Mouse (Mus musculus) kidney, adult 2 months (tissue): ENCODE measurements at regions not wholly inside any gene's neighbourhood (a gene's known extent, or its start where the extent isn't known, plus 50 kb on each side); places are given as distances from the start of the nearest gene placed in this dataset.

Experiments used
- DNase-seq: peaks from one replicate; pipeline ENCODE4 v3.0.0; 2021
- H3K27ac ChIP-seq: fragments of 200-500 bp; 2 replicates; pipeline ENCODE4 v1.5.1; 2012; ENCODE audit warnings: low read depth, low read length, control low read depth, inconsistent platforms; ENCODE audit not compliant: insufficient read depth
- H3K27me3 ChIP-seq: fragments of 200-500 bp; replicated peaks from 2 replicates; pipeline ENCODE4 v1.6.1; 2012; ENCODE audit warnings: mild to moderate bottlenecking, moderate library complexity, low read length, inconsistent platforms; ENCODE audit not compliant: control insufficient read depth, insufficient read depth
- H3K36me3 ChIP-seq: fragments of 200-500 bp; 2 replicates; pipeline ENCODE4 v1.6.1; 2012; ENCODE audit warnings: mild to moderate bottlenecking, moderate library complexity, low read length, inconsistent platforms; ENCODE audit not compliant: control insufficient read depth, insufficient read depth
- H3K4me1 ChIP-seq: fragments of 200-500 bp; 2 replicates; pipeline ENCODE4 v1.6.1; 2011; ENCODE audit warnings: low read length; ENCODE audit not compliant: control insufficient read depth, insufficient read depth
- H3K4me3 ChIP-seq: fragments of 200-500 bp; 2 replicates; pipeline ENCODE4 v1.5.1; 2011; ENCODE audit warnings: mild to moderate bottlenecking, low read depth, low read length, control low read depth; ENCODE audit not compliant: insufficient read depth
- CTCF ChIP-seq: fragments of 200-500 bp; conservative IDR thresholded peaks from 2 replicates; pipeline ENCODE4 v1.5.1; 2011; ENCODE audit warnings: low read depth, mild to moderate bottlenecking, control low read depth, low read length, moderate library complexity, mixed read lengths; ENCODE audit not compliant: insufficient read depth, insufficient read length
- POLR2A ChIP-seq: fragments of 200-500 bp; IDR thresholded peaks from one replicate; pipeline ENCODE4 v1.6.1; 2011; ENCODE audit warnings: low read depth, low read length, control low read depth
- WGBS: fragments of 180-500 bp; shearing (Covaris S2); methylation state at CpG from one replicate; pipeline ENCODE4 v1.1.7; 2018; 5-methylcytosine and 5-hydroxymethylcytosine counted together

DNA sequence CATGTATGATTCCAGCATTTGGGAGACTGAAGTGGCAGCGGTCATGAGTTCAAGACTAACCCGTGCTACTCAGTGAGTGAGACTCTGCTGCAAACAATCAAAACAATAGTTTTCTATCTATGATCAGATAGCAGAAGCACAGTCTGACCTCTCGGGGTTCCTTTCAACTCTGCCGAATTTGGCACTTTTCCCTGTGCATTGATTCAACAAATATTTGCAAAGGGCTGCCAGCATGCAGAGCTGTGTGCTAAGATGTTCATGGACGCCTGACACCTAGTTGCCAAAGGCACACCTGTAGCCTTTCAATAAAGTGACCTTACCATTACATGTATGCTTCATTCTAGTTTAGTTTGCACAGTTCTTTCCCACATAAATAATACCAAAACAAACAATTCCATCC is 118.7 kb upstream of the Tsc22d2 start:
- Histone ChIP-seq H3K4me3 (no peak overlapping the region), H3K36me3 (no peaks in the 10 kb centered on the region), H3K27ac (no peak overlapping the region), H3K4me1 (no peaks in the 10 kb centered on the region), H3K27me3 (no peaks in the 10 kb centered on the region)
- WGBS: 78% methylated on average over 5 of the region's 5 CpGs
- no peak; the same call in 1 of the 2 replicates for TF ChIP-seq CTCF
- TF ChIP-seq POLR2A: no peak
- DNase-seq: no peak

DNA sequence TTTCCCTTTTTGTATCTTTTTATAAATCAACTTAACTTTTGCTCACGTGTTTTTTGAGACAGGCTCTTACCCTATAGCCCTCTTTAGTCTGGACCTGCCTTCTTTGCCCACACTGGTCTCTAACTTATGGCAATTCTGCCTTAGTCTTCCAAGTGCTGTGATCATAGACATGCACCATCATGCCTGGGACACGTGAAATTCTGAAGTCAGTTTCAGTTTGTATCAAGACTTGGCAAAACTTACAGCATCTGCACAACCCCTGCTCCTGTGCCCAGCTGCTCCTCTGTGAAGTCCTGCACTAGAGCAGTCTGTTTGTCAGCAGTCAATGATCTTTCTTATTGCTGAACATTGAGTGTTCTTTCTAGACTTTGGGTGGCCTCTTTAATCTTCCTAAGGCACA is 114.3 kb upstream of the Tsc22d2 start:
- H3K4me1 ChIP-seq: no peaks in the 10 kb centered on the region
- TF ChIP-seq POLR2A (no peak), CTCF (no peak)

DNA sequence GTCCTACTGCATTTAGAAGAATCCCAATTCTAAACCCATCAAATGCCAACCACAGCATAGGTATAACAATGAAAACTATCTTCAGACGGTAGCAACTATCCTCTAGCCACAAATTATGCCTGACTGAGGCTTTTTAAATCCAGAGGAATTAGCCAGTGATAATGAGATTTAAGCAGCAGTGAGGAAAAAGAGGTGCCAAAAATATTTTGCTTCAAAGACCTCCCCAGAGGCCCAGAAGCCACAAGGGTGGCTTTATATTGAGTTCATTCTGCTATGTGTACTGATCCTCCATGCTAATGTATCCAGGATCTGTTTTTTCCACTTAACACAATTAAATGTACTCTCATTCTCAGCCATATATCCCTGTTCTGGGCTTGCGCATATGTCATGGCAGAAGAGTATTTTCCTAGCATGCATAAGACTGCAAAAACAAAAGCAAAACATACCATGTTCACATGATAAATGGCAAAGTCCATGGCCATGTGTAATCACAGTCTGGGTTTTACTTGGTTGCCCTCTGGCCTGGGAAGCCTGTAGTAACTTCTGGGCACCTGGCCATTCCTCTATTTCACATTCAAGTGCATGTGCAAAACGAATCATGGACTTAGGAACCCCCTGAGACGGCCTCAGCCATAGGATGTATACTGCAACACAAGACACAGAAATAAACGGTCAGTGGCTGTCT is 113.6 kb upstream of the Tsc22d2 start:
- H3K27ac ChIP-seq: no peak overlapping the region
- WGBS: 64% methylated on average over 5 of the region's 5 CpGs
- H3K27me3 ChIP-seq: no peaks in the 10 kb centered on the region
- H3K4me3 ChIP-seq: no peak overlapping the region
- TF ChIP-seq POLR2A: no peak
- TF ChIP-seq CTCF: no peak
- no peak for DNase-seq
- H3K4me1 ChIP-seq: no peaks in the 10 kb centered on the region
- H3K36me3 ChIP-seq: no peaks in the 10 kb centered on the region

More for the DNA sequence above, 114.3 kb upstream of the Tsc22d2 start:
- Histone ChIP-seq H3K4me3 (no peak overlapping the region), H3K27ac (no peak overlapping the region), H3K36me3 (no peaks in the 10 kb centered on the region), H3K27me3 (no peaks in the 10 kb centered on the region)
- no peak for DNase-seq
- 88% methylated on average over 2 of the region's 2 CpGs for WGBS

DNA sequence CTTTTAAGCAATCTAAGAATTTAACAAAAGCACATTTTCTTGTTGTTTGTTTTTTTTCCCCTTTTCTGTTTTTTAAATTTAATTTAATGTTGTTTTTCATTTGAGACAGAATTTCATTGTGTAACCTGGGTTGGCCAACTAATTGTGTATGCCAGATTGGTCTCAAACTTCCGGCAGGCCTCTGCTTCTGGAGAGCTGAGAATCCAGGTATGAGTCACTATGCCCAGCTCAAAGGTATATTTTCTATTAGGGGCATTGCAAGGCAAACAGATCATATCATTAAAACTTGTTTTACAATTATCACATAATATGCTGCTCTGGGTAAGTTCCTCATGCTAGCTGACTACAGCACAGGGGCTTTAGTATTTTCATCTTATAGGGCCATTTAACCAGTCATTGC is 112.2 kb upstream of the Tsc22d2 start:
- no peak overlapping the region for H3K4me3 ChIP-seq
- WGBS: 93% methylated on average over 1 of the region's 1 CpGs
- H3K27me3 ChIP-seq: no peaks in the 10 kb centered on the region
- TF ChIP-seq CTCF: no peak
- TF ChIP-seq POLR2A: no peak
- H3K4me1 ChIP-seq: no peaks in the 10 kb centered on the region
- no peak overlapping the region for H3K27ac ChIP-seq
- H3K36me3 ChIP-seq: no peaks in the 10 kb centered on the region
- DNase-seq: no peak

DNA sequence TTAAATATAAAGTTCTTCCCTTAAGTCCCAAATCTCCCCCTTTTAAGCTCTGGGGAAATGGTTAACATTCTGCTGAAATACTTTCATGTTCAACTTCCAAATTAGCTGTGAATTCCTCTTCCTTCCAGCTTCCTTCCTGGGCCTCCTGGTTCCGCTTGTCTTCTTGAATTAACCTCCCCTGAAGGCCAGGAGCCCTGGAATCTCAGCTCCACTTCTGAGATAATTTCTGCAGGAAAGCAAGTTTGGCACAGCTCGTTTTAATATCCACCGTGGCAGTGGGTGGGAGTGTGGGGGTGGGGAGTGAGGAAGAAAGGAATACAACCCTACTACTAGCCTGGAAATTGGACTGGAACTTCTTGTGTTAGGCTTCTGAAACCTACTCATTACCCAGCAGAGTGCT is 110.8 kb upstream of the Tsc22d2 start:
- TF ChIP-seq POLR2A (no peak), CTCF (no peak)
- WGBS: 38% methylated on average over 3 of the region's 3 CpGs
- Histone ChIP-seq H3K27me3 (no peaks in the 10 kb centered on the region), H3K4me1 (no peaks in the 10 kb centered on the region), H3K4me3 (no peak overlapping the region), H3K36me3 (no peaks in the 10 kb centered on the region), H3K27ac (no peak overlapping the region)
- DNase-seq: no peak

DNA sequence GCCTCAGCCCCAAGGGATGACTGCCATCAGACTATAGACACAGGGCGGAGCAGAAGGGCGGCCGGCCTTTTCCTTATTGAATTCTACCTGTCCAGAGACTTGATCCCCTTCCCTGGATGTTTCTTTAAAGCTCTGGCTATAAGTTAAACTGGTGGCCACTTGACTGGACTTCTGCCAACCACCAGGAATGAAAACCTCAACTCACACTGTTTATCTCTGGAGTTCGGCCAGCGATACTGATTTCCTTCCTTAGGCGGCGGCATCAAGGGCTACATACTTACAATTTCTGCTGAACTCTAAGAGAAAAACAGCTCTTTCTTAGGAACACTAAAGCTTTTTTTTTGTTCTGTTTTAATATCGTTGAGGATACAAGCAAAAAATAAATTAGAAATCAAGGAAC is 104.9 kb upstream of the Tsc22d2 start:
- Histone ChIP-seq H3K27me3 (no peaks in the 10 kb centered on the region), H3K4me1 (no peaks in the 10 kb centered on the region), H3K4me3 (no peak overlapping the region), H3K36me3 (no peaks in the 10 kb centered on the region), H3K27ac (no peak overlapping the region)
- TF ChIP-seq CTCF (no peak), POLR2A (no peak)
- WGBS: 62% methylated on average over 8 of the region's 8 CpGs
- DNase-seq: no peak

DNA sequence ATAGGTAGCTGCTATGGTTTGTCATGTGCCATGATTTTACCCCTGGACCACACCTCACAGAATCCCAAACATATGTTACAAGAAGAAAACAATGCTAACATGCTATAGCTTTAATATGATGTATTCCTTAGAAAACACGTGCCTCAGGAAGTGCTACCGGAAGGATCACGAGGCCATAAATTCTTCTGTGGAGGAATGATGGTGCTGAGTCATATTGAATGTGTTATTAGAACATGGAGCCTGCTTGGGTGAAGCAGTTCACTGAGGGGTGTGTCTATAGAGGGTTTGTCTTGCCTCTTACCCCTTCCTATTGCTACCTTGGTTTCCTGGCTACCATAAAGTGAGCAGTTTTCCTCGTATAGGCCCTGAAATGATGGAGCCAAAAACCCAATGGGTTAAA is 104.1 kb upstream of the Tsc22d2 start:
- DNase-seq: no peak
- WGBS: 77% methylated on average over 4 of the region's 4 CpGs
- Histone ChIP-seq H3K27ac (no peak overlapping the region), H3K4me3 (no peak overlapping the region), H3K4me1 (no peaks in the 10 kb centered on the region), H3K27me3 (no peaks in the 10 kb centered on the region), H3K36me3 (no peaks in the 10 kb centered on the region)
- TF ChIP-seq CTCF: no peak
- TF ChIP-seq POLR2A: no peak

DNA sequence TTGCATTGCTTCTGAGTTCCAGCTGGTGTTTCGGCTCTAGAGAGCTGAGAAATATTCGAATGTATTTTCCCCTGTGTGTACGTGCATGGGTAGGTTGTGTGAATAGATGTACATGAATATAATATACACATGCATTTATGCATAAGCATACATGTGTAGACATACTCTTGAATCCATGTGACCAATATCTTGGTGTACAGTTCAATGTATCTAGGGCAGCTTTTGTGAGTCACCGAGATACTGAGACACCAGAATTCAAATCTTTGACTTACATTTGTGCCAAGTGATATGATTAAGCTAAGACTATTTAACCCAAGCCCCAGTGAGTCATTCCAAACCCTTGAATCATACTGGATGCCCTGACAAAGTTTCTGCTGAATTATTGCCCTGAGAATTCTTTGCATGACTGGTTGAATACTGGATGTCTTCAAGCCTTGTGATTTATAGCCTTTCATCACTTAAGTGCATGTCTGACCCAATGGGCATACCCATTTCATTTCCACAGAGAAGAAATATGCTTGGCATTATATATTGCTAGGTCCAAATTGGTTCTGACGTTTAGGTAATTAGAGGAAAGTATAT is 103.3 kb upstream of the Tsc22d2 start:
- no peak for DNase-seq

More for the DNA sequence above, 103.3 kb upstream of the Tsc22d2 start:
- TF ChIP-seq CTCF (no peak), POLR2A (no peak)
- Histone ChIP-seq H3K27me3 (no peaks in the 10 kb centered on the region), H3K4me1 (no peaks in the 10 kb centered on the region), H3K36me3 (no peaks in the 10 kb centered on the region), H3K4me3 (no peak overlapping the region), H3K27ac (no peak overlapping the region)
- 96% methylated on average over 5 of the region's 5 CpGs for WGBS
